Mouse (Mus musculus) layer of hippocampus, adult 11-12 months (tissue): ENCODE results near the gene Ptma.
"Not testable (repeated sequence)": the region's sequence is repeated elsewhere in the genome, so short reads cannot be mapped to it uniquely, and the experiment has no call there.

ENCODE experiments used
- DNase-seq: peaks from one replicate; pipeline ENCODE4 v3.0.0; 2022; ENCODE audit warnings: low spot score

Gene Ptma

DNA sequence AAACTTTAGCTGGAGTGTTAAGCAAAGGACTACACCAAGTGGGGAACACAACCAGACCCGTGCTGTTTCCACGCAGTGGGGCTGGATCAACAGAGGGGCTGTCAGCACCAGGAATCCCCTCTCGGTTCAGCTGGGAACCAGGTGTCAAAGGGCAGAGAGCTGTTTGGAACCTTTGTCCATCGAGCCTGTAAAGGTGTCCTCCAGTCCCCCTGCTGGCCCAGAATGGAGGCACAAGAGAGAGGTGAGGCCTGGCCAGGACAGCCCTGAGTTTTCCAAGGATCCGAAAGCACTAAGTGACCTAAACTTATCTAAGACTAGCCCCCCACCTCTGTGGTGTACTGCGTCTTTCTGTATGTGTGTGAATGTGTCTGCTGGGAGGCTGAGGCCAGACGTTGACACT is 6.2 kb upstream of the Ptma start:
- DNase-seq, result no peak

DNA sequence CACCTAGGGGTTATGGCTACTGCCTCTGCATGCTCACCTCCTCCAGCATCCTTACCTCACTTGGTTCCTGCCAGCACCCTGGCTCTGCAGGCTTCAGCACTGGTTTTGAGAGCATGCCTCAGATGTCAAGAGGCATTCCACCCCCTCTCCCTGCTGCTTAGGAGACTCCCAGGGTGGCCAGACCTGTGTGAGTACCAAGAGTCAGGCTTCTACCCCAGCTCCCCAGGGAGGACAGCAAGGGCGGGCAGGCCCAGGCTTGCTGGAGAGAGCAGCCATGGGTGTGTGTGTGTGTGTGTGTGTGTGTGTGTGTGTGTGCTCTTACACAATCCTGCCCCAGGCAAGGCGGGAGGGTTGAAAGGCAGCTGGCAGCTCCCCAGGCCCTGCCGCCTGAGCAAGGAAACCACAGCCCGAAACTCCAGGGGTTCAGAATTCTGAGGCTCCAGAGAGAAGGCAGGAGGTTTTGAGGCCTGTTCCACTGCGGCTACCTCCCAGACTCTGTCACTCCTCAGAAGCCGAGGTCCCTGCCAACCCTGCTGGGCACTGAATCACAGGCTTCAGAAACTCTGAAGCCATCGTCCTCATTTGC is 4.1 kb upstream of the Ptma start:
- peak; percentile 38 for DNase-seq

GRCm38 (mm10) chr1:86523776-86524618 is 2.5 kb upstream of the Ptma start:
- DNase-seq, result no peak

DNA sequence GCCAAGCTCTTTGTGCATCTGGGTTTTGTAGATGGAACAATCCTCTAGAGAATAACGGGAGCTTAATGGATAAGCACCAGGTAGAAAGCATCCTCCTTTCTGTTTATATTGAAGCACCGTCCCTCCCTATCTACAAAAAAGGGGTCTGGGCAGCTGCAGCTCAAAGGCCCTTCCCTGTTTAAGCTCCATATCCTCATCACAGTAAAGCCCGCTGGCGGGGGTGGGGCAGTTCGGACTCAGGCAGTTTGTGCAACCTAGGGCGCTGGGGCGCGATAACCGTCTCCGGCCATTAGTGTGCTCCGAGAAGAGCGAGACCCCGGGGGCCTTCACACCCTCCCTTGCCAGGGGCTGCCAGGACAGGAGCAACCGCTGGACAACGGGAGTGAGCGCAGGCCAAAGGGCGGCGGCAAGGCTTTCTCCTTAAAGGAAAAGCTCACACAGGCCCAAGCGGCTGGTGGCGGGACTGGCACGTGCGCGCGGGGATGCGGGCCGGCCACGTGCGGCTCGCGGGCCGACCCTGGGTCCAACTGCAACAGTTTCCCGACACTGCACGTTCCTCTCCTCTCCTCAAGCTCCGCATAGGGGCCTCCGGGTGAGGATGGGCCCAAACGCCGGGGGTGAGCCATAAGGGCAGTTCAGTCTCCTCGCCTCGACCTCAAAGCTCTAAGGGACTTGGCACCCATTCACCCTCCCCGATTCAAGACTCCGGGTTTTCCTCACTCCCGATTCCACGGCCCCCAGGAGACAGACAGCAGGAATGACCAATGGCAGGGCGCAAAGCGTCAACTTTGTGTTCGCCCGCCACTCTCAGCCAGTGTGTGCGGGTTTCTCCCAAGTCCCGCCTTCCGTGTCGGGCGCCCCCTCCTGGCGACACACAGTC is 1.7 kb upstream of the Ptma start:
- DNase-seq, result peak; percentile 100

DNA sequence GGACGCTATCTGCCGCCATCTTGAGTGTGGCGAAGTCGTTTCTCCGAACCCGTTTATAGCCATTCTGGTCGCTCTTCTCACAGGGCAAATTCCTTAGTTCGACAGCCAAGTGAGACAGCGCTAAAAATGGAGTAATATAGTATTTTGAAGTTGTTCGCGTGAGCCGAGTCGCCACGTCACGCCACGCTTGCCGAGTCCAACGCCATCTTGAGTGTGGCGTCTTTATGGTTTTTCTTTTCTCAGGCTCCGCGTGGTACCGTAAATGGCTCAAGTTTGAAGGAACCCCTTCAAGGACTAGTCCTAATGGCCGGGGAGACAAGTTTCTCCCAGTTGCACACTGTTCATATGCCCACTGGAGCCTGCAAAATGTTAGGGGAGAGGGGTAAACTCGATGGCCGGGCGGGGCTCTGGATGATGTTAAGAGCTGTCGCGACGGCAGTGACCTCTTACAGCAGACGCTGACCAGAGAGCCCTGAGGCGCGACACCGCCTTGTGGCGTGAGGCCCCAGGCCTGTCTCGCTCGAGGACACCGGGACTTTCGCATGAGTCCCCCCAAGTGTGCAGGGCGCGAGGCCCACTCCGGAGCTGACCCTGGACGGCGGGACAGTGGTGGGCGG is 919 bp upstream of the Ptma start:
- DNase-seq, result peak; percentile 83

DNA sequence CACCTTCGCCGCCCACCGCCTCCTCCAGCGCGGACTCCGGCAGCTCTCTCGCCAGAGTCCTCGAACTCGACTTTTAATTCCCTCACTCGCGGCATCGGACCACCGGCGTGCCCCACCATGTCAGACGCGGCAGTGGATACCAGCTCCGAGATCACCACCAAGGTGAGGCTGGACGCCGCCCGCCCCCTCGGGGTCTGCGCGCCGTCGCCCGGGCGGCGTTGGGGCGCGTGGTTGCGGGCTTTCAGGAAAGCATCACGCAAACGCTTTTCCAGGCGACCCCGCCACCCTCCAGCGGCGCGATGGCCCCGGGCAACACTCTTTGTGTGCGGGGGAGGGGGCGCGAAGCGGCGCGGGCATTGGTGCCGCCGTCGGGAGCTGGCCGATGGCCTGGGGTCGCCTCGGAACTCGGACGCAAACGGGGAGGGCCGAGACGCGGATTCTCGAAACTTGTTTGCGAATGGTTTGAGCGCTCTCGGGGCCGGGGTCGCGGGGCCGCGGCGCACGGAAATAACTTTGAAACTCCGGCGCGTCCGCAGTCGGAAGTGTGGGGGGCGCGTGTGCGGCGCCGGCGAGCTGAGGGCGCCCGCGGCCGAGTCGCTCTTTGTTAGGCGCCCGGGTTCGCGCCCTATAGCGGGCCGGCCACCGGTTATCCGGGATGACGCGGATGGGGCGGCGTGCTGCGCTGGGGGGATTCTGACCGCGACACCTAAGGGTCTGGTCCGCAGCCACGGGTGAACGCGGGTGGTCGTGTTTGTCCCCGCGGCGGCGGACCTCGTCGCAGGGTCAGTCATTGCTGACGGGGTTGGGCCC is 468 bp downstream of the Ptma start:
- DNase-seq, result peak; percentile 46

DNA sequence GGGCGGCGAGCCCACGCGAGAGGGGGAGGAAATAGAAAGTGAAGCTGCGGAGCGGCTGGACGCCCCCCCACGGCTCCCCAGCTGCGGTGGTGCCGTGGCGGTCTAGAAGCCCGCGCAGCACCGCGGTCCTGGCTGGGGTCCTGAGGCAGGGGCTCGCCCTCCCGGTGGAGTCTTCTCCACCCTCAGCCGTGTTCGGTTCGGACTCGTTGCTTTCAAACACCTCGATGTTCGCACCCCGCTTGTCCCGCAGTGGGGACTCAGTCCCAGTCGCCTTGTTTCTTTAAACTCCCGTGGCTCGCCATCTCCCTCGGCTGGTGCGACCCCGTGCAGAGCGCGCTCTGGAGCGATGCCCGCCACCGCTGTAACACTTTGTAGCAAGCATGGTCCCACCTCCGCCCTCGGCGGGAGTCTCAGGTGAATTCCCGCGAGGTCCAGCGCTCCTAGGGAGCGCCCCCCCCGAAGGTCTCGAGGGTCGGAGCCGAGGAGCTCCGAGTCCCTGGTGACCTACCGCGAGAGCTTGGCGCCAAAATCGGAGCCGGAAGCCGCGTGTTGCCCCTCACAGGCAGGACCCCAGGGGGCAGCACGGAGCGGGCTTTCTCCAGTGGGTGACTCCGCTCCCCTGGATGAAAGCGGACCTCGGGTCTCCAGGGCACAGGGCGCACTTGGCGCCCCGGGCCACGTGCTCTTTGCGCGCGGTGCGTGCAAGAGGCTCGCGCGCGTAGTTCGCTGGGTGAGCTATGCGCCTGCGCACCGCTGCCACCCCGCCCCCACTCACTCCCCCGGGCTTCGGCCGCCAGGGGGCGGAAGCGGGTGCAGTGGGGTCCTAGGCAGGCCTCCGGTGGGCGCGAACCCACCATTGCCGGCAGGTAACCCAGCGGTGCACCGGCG is 1.3 kb downstream of the Ptma start:
- DNase-seq, result peak; percentile 95

- DNase-seq, result peak; percentile 66
These were observed 2.1 kb downstream of the Ptma start for GRCm38 (mm10) chr1:86528571-86529180.

DNA sequence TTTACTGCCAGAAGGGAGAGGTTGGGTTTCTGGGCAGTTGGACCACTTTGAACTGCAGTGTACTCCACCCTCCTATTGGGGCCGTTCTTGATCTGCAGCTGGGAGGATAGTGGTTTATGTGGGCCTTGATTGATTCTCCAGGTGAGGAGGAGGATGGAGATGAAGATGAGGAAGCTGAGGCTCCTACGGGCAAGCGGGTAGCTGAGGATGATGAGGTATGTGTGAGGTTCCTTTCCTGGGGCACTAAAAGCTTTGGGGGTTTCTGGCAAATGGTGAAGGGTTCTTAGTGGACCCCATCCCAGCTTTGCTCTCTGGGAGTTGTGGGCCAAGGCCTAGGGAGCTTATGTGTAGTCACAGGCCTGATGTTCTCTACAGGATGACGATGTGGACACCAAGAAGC is 3.1 kb downstream of the Ptma start:
- DNase-seq, result no peak

GRCm38 (mm10) chr1:86530871-86531546 is 4.5 kb downstream of the Ptma start:
- no peak for DNase-seq

DNA sequence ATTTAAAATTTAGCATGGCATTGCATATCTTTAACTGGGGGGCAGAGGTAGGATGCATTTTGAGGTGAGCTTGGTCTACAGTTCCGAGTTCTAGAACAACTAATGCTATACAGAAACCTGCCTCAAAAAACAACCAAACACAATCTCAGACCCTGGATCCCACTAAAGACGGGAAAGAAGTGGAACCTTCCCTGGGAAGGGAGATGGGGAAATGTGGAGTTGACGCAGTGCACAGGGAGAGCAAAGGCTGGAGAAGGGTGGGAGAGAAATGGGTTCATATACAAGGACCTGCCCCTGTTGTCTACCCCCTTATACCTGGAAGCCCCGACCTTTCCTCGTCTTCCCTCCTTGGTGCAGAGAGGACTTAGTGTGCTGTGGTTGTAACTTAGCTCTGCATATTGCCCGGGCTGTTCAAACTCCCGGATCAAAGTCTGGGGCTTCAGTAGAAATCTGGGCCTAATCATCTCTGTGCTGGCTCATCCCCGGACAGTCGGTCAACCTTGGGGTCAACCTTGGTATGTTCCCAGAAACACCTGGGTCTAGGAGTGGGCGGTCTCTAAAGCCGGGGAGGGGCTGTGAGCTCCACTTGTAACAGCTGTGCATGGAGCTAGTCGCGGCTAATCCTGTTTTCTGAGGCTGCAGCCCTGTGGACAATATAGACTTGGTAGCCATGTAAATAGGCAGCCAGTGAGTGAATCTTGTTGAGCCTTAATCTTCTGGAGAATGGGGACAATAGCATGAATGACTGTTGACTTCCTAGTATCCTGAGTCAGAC is 5.2 kb downstream of the Ptma start:
- DNase-seq, result no peak

GRCm38 (mm10) chr1:86532362-86533051 is 6.0 kb downstream of the Ptma start:
- peak; percentile 96 for DNase-seq

DNA sequence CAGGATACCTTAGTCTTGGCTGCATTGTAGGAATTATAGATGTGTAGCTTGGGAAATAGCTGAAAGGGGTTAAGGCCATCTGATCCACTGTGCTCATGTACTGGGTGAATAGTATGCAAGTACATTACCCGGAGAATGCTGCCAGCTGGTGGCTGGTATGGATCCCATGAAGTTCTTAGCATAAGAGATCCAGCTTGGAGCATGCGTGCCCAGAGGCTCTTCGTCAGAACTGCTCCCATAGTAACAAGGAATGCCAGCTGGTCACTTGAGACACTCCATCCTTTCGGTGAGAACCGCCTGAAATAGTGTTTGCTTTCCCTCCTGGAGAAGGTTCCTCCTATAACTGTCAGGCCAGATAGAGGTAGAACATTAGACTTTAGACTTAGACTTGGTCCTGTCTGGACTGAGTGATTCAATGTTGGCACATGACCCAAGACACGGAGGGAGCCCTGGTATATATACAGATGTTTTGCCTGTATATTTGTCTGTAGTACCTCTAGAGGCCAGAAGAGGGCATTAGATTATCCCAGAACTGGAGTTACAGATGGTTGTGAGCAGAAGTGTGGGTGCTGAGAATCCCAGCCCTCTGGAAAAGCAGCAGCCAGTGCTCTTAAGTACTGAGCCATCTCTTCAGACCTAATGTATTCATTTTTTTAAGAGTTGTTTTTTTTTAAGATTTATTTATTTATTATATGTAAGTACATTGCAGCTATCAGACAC is 7.0 kb downstream of the Ptma start:
- peak; percentile 44 for DNase-seq

DNA sequence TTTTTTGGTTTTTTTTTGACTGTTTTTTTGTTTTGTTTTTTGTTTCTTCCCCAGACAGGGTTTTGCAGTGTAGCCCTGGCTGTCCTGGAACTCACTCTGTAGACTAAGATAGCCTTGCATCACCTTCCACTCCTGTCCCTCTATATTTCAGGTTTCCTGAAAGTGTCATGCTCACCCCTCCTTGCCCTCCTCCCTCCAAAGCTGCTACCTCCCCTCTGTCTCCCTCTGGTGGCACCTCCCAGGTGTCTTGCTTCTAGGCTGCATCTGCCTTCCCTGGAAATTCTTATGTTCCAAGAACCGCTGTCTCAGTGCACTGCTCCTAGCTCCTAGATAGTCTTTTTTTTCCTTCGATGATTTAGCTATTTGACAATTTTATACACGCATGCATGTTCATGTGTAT is 11.9 kb downstream of the Ptma start:
- DNase-seq, result no peak

DNA sequence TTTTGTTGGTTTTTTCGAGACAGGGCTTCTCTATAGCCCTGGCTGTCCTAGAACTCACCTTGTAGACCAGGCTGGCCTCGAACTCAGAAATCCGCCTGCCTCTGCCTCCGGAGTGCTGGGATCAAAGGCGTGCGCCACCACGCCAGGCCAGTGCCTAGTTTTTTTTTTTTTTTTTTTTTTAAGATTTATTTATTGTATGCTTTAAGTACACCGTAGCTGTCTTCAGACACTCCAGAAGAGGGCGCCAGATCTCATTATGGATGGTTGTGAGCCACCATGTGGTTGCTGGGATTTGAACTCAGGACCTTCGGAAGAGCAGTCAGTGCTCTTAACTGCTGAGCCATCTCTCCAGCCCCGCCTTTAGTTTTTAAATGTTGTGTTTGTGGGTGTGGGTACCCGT is 13.1 kb downstream of the Ptma start:
- DNase-seq, result not testable (repeated sequence)

- DNase-seq, result no peak
These were observed 16.1 kb downstream of the Ptma start for GRCm38 (mm10) chr1:86542584-86542983.

- DNase-seq, result no peak
These were observed 20.3 kb downstream of the Ptma start for GRCm38 (mm10) chr1:86546797-86547196.
